Mouse (Mus musculus): ENCODE measurements around the gene Zbtb26. TPM values are rescaled to one million over a fixed set of nuclear protein-coding genes. Genes with fewer than 3 reads are reported as not detected.
A peak's percentile ranks its signal among the peaks of the same experiment; 100 is the strongest.

Gene Zbtb26
- total RNA-seq (2017), result 10.5 to 20.5 TPM (median 13.9 TPM) in 3 replicates

- peak; percentile 100 for ATAC-seq (replicated peaks; ENCODE audit: insufficient number of reproducible peaks, low FRiP score, low TSS enrichment, poor library complexity, severe bottlenecking)
Measured at GRCm38 (mm10) chr2:37442611-37443591, at the start of gene Zbtb26, which contains the start of the genes Zbtb6 and Rabgap1. Zbtb26 (minus strand) TSS chr2:37443135. Zbtb6 (minus strand) TSS chr2:37443171. Rabgap1 (plus strand) TSS chr2:37443279.

DNA sequence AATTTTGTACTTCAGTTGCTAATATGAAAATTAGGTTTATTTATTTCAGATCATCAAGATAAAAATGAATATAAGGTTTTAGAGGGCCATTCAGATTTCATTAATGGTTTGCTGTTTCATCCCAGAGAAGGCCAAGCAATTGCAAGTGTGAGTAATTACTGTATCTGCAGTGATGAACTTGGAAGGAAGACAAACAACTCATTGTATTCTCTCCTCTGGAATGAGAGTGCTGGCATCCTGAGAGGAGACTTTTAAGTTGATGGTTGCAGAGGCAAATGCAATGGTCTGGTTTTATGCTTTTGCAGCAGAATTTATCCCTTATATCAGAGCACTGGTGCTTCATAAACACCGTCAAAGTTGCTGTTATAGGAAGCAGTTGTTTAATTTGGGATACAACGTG lies 46.0 kb upstream of the Zbtb26 start:
- no peak for ATAC-seq (replicated peaks; ENCODE audit: insufficient number of reproducible peaks, low FRiP score, low TSS enrichment, poor library complexity, severe bottlenecking)

- no peak for ATAC-seq (replicated peaks; ENCODE audit: insufficient number of reproducible peaks, low FRiP score, low TSS enrichment, poor library complexity, severe bottlenecking)
Measured at GRCm38 (mm10) chr2:37486408-37486807, 43.5 kb upstream of the Zbtb26 start.

DNA sequence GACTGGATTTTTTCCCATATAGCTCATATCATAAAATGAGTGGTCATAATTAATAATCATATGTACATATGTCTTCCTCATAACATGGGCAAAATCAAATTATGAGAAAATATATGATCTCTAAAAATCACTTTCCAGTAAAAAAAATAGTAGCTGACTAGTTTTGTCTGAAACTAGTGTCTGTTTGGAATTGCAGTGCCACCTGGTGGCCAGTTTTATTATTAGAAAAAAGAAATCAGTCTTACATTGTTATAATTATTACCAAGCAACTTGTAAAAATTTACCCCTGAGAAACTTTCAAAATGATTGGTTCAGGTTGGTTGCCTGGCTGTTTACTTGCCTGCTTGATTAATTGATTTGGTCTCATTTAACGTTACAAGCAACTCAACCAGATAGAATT lies 42.4 kb upstream of the Zbtb26 start:
- no peak for ATAC-seq (replicated peaks; ENCODE audit: insufficient number of reproducible peaks, low FRiP score, low TSS enrichment, poor library complexity, severe bottlenecking)

- ATAC-seq (replicated peaks; ENCODE audit: insufficient number of reproducible peaks, low FRiP score, low TSS enrichment, poor library complexity, severe bottlenecking), result 0 out of 2 replicates have a peak, but pooled peaks have one; percentile 50
Measured at GRCm38 (mm10) chr2:37484165-37484564, 41.2 kb upstream of the Zbtb26 start.

GRCm38 (mm10) chr2:37480039-37480438 lies 37.1 kb upstream of the Zbtb26 start:
- ATAC-seq (replicated peaks; ENCODE audit: insufficient number of reproducible peaks, low FRiP score, low TSS enrichment, poor library complexity, severe bottlenecking), result no peak

DNA sequence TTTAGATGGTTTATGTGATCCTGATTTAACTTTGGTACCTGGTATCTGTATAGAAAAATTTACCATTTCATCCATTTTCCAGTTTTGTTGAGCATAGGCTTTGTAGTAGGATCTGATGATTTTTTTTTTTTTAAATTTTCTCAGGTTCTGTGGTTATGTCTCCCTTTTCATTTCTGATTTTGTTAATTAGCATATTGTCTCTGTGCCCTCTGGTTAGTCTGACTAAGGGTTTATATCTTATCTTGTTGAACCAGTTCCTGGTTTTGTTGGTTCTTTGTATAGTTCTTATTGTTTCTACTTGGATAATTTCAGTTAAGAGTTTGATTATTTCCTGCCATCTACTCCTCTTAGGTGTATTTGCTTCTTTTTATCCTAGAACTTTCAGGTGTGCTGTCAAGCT lies 36.6 kb upstream of the Zbtb26 start:
- no peak for ATAC-seq (replicated peaks; ENCODE audit: insufficient number of reproducible peaks, low FRiP score, low TSS enrichment, poor library complexity, severe bottlenecking)

- no peak for ATAC-seq (replicated peaks; ENCODE audit: insufficient number of reproducible peaks, low FRiP score, low TSS enrichment, poor library complexity, severe bottlenecking)
Measured at GRCm38 (mm10) chr2:37466266-37466665, 23.3 kb upstream of the Zbtb26 start.

DNA sequence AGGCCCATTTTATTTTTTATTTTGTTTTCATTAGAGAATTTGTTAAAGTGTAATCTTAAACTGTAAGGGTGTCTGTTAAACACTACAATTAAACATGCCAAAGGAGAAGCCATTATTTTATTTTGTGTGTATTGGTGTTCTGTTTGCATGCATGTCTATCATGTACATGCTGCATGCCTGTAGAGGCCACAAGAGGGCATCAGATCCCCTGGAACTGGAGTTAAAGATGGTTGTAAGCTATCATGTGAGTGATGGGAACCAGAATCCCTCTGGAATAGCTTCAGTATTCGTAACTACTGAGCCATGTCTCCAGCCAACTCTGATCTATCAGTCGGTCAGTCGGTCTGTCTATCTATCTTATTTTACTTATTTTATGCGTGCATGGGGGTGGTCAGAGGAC lies 17.8 kb upstream of the Zbtb26 start:
- ATAC-seq (replicated peaks; ENCODE audit: insufficient number of reproducible peaks, low FRiP score, low TSS enrichment, poor library complexity, severe bottlenecking), result no peak

GRCm38 (mm10) chr2:37452376-37452760 lies 9.4 kb upstream of the Zbtb26 start:
- 0 out of 2 replicates have a peak, but pooled peaks have one; percentile 9 for ATAC-seq (replicated peaks; ENCODE audit: insufficient number of reproducible peaks, low FRiP score, low TSS enrichment, poor library complexity, severe bottlenecking)

GRCm38 (mm10) chr2:37451667-37452375 lies 8.9 kb upstream of the Zbtb26 start:
- peak; percentile 98 for ATAC-seq (replicated peaks; ENCODE audit: insufficient number of reproducible peaks, low FRiP score, low TSS enrichment, poor library complexity, severe bottlenecking)

GRCm38 (mm10) chr2:37431609-37432008 lies 11.3 kb downstream of the Zbtb26 start:
- no peak for ATAC-seq (replicated peaks; ENCODE audit: insufficient number of reproducible peaks, low FRiP score, low TSS enrichment, poor library complexity, severe bottlenecking)

DNA sequence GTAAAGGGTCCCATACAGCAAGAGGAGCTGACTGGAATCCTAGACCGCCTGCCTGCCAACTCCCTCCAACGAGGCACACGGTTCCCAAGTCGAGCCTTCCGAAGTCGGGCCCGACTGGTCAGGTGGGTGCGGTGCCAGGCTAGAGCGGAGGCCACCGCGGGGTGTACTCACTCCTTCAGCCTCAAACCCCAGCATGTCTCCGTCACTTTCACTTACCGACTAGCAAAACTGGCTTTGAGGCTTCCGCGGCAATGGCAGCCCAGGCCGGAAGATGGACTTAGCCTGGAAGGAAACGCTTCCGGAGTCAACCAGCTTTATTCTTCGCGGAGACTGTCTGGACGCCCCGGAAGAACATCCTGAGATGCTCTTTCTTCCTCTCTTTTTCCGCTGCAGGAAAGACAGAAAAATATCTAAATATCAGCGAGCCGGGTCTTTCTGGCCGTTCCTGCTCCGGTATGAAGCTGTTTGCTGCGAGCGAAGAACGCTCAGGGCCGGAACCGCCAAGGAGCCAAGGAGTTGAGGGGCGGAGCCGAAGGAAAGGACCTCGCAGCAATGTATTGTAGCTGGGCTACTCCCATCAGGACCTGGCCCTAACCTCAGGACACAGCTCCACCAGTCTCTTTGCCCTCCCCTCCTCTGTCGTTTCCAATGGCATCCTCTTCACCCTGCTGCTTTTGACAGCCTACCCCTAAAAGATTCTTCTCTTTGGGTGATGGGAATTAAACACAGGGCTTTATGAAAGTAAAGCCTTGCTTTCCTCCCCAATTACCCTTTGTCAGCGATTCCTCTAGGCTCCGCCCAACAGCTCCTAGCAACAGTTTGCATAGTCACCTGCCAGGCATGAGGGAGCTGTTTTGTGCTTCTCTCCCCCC lies 12.1 kb downstream of the Zbtb26 start:
- peak; percentile 97 for ATAC-seq (replicated peaks; ENCODE audit: insufficient number of reproducible peaks, low FRiP score, low TSS enrichment, poor library complexity, severe bottlenecking)

GRCm38 (mm10) chr2:37423671-37424070 lies 19.3 kb downstream of the Zbtb26 start:
- ATAC-seq (replicated peaks; ENCODE audit: insufficient number of reproducible peaks, low FRiP score, low TSS enrichment, poor library complexity, severe bottlenecking), result no peak

DNA sequence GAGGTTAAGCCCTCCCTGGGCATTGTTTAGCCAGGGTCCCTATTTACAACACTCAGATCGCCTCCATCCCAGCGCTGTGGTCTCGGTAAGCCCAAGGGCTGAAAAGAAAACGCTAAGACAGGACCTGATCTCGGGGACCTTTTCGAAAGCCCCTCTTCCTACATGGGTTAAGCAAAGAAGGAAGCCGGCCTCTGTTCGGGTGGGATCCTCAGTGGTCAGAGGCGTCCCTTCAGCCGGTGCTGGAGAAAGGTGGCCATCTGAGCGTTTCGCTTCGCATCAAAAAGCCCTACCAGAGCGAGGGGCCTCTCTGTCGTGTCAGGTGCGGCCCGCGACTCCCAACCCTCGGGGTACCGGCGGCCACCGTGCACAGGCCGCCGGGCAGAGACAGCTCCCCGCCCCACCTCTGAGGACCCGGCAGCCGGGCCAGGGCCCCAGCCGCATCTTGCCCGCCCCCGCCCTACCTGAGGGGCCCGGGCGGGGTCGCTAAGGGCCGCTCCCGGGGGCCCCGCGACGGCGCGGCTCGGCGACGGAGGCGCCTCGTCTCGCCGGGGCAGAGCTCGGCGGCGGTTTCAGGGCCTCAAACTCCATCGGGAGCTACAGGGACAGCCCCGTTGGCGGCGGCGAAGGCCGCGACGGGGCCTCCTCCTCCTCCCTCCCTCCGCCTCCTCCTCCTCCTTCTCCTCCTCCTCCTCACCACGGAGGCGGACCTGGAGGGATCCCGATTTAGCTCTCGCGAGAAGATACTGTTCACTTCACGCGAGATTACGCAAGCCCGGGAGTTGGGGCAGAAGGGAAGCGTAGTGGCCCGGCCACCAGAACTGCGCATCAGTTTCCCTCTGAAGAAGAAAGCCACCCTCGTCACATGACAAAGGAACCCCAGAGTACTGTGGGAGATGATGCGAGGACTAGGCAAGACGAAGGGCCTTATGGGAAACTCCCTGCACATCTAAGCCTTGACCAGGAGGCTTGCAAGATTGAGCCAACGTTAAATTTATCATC lies 20.3 kb downstream of the Zbtb26 start, which contains the start of gene Rc3h2:
Gene Rc3h2, minus strand, starts transcription at position 598 of the 999 bp plus-strand sequence.
- ATAC-seq (replicated peaks; ENCODE audit: insufficient number of reproducible peaks, low FRiP score, low TSS enrichment, poor library complexity, severe bottlenecking), result peak; percentile 100

DNA sequence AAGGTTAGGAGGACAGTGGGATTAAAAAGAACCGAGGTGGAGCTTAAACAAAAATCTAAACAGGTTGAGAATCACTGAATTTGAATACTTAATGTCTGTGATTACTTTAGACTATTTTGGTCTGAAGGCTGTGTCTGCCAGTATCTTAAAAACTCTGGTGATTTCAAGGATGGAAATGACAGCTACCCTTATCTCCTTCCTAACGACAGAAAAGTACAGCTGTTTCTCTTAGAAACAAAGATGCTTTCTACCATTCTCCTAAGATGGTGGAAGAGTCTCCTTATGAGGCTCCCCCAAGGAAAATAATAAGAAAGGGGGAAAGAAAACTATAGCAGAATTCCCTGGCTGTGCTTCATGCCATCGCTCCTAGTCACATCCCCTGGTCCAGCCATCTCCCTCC lies 21.0 kb downstream of the Zbtb26 start:
- ATAC-seq (replicated peaks; ENCODE audit: insufficient number of reproducible peaks, low FRiP score, low TSS enrichment, poor library complexity, severe bottlenecking), result no peak

- no peak for ATAC-seq (replicated peaks; ENCODE audit: insufficient number of reproducible peaks, low FRiP score, low TSS enrichment, poor library complexity, severe bottlenecking)
Measured at GRCm38 (mm10) chr2:37395539-37395938, 47.4 kb downstream of the Zbtb26 start.
